Mouse (Mus musculus) hindbrain, embryonic 11.5 days (tissue): Measurements from ENCODE around the gene Trim38. TPM values are rescaled to one million over a fixed set of nuclear protein-coding genes. Genes with fewer than 3 reads are reported as not detected.

ENCODE experiments used
- ATAC-seq: fragments of 200-750 bp; cut with Nextera tagmentation; 2 replicates; pipeline ENCODE4 v1.8.0; 2017; ENCODE audit warnings: mild to moderate bottlenecking, moderate TSS enrichment, moderate library complexity; ENCODE audit not compliant: low FRiP score
- DNase-seq: peaks from one replicate; pipeline ENCODE4 v3.0.0-alpha.2; 2015; ENCODE audit warnings: low spot score
- H3K27ac ChIP-seq: fragments of 300-500 bp; sonication (generic); 2 replicates; pipeline ENCODE4 v1.5.1; 2014; ENCODE audit warnings: mild to moderate bottlenecking, low read depth, low read length
- H3K27me3 ChIP-seq: fragments of 300-500 bp; sonication (generic); 2 replicates; pipeline ENCODE4 v1.6.1; 2014; ENCODE audit warnings: mild to moderate bottlenecking, low read length, moderate library complexity, mixed read lengths; ENCODE audit not compliant: control insufficient read depth, insufficient read depth
- H3K36me3 ChIP-seq: fragments of 300-500 bp; sonication (generic); 2 replicates; pipeline ENCODE4 v1.6.1; 2014; ENCODE audit warnings: mild to moderate bottlenecking, low read length, moderate library complexity, mixed read lengths; ENCODE audit not compliant: control insufficient read depth, insufficient read depth
- H3K4me1 ChIP-seq: fragments of 300-500 bp; sonication (generic); replicated peaks from 2 replicates; pipeline ENCODE4 v1.6.1; 2014; ENCODE audit warnings: low read length, mixed read lengths; ENCODE audit not compliant: control insufficient read depth, insufficient read depth
- H3K4me2 ChIP-seq: fragments of 300-500 bp; sonication (generic); replicated peaks from 2 replicates; pipeline ENCODE4 v1.6.1; 2014; ENCODE audit warnings: mild to moderate bottlenecking, low read depth, low read length
- H3K4me3 ChIP-seq: fragments of 300-500 bp; sonication (generic); 2 replicates; pipeline ENCODE4 v1.5.1; 2014; ENCODE audit warnings: low read depth, low read length
- H3K9ac ChIP-seq: fragments of 300-500 bp; sonication (generic); 2 replicates; pipeline ENCODE4 v1.6.1; 2014; ENCODE audit warnings: low read depth, low read length
- H3K9me3 ChIP-seq: fragments of 300-500 bp; sonication (generic); 2 replicates; pipeline ENCODE4 v1.6.1; 2016; ENCODE audit warnings: low read length; ENCODE audit not compliant: control insufficient read depth
- WGBS: fragments of 180-500 bp; shearing (Covaris S2); extraction: QIAGEN DNeasy Blood & Tissue Kit; methylation state at CpG from one replicate; pipeline ENCODE4 v1.1.7; 2014; 5-methylcytosine and 5-hydroxymethylcytosine counted together
- polyA plus RNA-seq: library from polyadenylated mRNA; unstranded; fragments of >200 nt; fragmentation: Nextera tagmentation; extraction: Ambion mirVana; gene quantifications from 2 replicates; pipeline ENCODE4 v1.2.1, GENCODE M21; 2014

The Trim38 gene
- polyA plus RNA-seq, 1 experiment from 2014 or later = not detected

GRCm38 (mm10) chr13:23763586-23764323 is 6.0 kb upstream of the Trim38 start, which contains the start of gene Hist1h1a:
Gene Hist1h1a, plus strand, starts transcription at chr13:23763666.
- Histone ChIP-seq H3K4me3 (peak within 1 kb of the TSS; percentile 57), H3K4me1 (peaks cover 5% of the 10 kb centered on the region; the same call in 1 of the 2 replicates), H3K36me3 (no peaks in the 10 kb centered on the region), H3K9ac (peak within 1 kb of the TSS; percentile 82), H3K9me3 (no peaks in the 10 kb centered on the region), H3K4me2 (peak within 1 kb of the TSS; percentile 89), H3K27ac (peak within 1 kb of the TSS; percentile 83), H3K27me3 (no peaks in the 10 kb centered on the region)
- DNase-seq = peak; percentile 92
- WGBS = 4% methylated on average over 34 of the region's 34 CpGs
- ATAC-seq = peak; percentile 69

- peak overlapping the region; percentile 57 for H3K4me3 ChIP-seq
Measured at GRCm38 (mm10) chr13:23764324-23765171, 5.2 kb upstream of the Trim38 start.

GRCm38 (mm10) chr13:23765172-23765513 is 4.6 kb upstream of the Trim38 start:
- no peak overlapping the region for H3K4me3 ChIP-seq
- no peak overlapping the region for H3K4me2 ChIP-seq
- ATAC-seq (no peak), DNase-seq (no peak)
- H3K9me3 ChIP-seq = no peaks in the 10 kb centered on the region
- 88% methylated on average over 1 of the region's 1 CpGs for whole genome bisulfite sequencing
- H3K9ac ChIP-seq = no peak overlapping the region
- H3K27me3 ChIP-seq = no peaks in the 10 kb centered on the region
- H3K27ac ChIP-seq = no peak overlapping the region
- H3K36me3 ChIP-seq = no peaks in the 10 kb centered on the region
- H3K4me1 ChIP-seq = peaks cover 3% of the 10 kb centered on the region; the same call in 1 of the 2 replicates

More at GRCm38 (mm10) chr13:23764324-23765171, 5.2 kb upstream of the Trim38 start:
- peak overlapping the region; percentile 82 for H3K9ac ChIP-seq
- H3K36me3 ChIP-seq = no peaks in the 10 kb centered on the region
- whole genome bisulfite sequencing = 35% methylated on average over 12 of the region's 12 CpGs
- H3K27me3 ChIP-seq = no peaks in the 10 kb centered on the region
- peaks cover 5% of the 10 kb centered on the region; the same call in 1 of the 2 replicates for H3K4me1 ChIP-seq
- H3K9me3 ChIP-seq = no peaks in the 10 kb centered on the region
- H3K4me2 ChIP-seq = peak overlapping the region; percentile 89
- H3K27ac ChIP-seq = no peak overlapping the region; the same call in 1 of the 2 replicates
- DNase-seq = no peak
- no peak for ATAC-seq

- no peak overlapping the region for H3K9ac ChIP-seq
- H3K27me3 ChIP-seq = no peaks in the 10 kb centered on the region
Measured at GRCm38 (mm10) chr13:23766772-23767171, 2.9 kb upstream of the Trim38 start.

GRCm38 (mm10) chr13:23768834-23769397 is 797 bp upstream of the Trim38 start:
- H3K36me3 ChIP-seq = no peaks in the 10 kb centered on the region
- no peak for DNase-seq
- H3K27ac ChIP-seq = no peak overlapping the region
- no peak overlapping the region for H3K4me2 ChIP-seq
- ATAC-seq = no peak
- H3K4me1 ChIP-seq = 0 out of 2 replicates have a peak, but pooled peaks cover 3% of the 10 kb centered on the region
- H3K4me3 ChIP-seq = no peak overlapping the region
- 59% methylated on average over 5 of the region's 5 CpGs for WGBS
- no peaks in the 10 kb centered on the region for H3K27me3 ChIP-seq
- H3K9ac ChIP-seq = no peak overlapping the region
- no peaks in the 10 kb centered on the region for H3K9me3 ChIP-seq

More at GRCm38 (mm10) chr13:23766772-23767171, 2.9 kb upstream of the Trim38 start:
- no peaks in the 10 kb centered on the region for H3K9me3 ChIP-seq
- no peak overlapping the region for H3K4me3 ChIP-seq
- ATAC-seq (no peak), DNase-seq (no peak)
- H3K4me1 ChIP-seq = 0 out of 2 replicates have a peak, but pooled peaks cover 3% of the 10 kb centered on the region
- no peak overlapping the region for H3K4me2 ChIP-seq
- no peak overlapping the region for H3K27ac ChIP-seq
- H3K36me3 ChIP-seq = no peaks in the 10 kb centered on the region

- H3K4me1 ChIP-seq = no peaks in the 10 kb centered on the region
- ATAC-seq = peak; percentile 89
- no peak overlapping the region for H3K27ac ChIP-seq
- H3K9ac ChIP-seq = no peak overlapping the region
- DNase-seq = peak; percentile 67
- no peaks in the 10 kb centered on the region for H3K27me3 ChIP-seq
- 25% methylated on average over 21 of the region's 21 CpGs for WGBS
- H3K4me2 ChIP-seq = 0 out of 2 replicates have a peak overlapping the region, but pooled peaks have one; percentile 17
- H3K4me3 ChIP-seq = no peak overlapping the region
- H3K36me3 ChIP-seq = no peaks in the 10 kb centered on the region
- H3K9me3 ChIP-seq = no peaks in the 10 kb centered on the region
Measured at GRCm38 (mm10) chr13:23772561-23773313, 3.0 kb downstream of the Trim38 start.

- DNase-seq = no peak
- Histone ChIP-seq H3K27me3 (no peaks in the 10 kb centered on the region), H3K27ac (no peak overlapping the region), H3K4me1 (no peaks in the 10 kb centered on the region), H3K4me3 (no peak overlapping the region), H3K4me2 (no peak overlapping the region), H3K9ac (no peak overlapping the region), H3K36me3 (no peaks in the 10 kb centered on the region), H3K9me3 (no peaks in the 10 kb centered on the region)
- no peak for ATAC-seq
- WGBS = 95% methylated on average over 7 of the region's 7 CpGs
Measured at GRCm38 (mm10) chr13:23778339-23778738, 8.6 kb downstream of the Trim38 start.

GRCm38 (mm10) chr13:23779025-23779424 is 9.3 kb downstream of the Trim38 start:
- Histone ChIP-seq H3K4me3 (no peak overlapping the region), H3K9ac (no peak overlapping the region), H3K27me3 (no peaks in the 10 kb centered on the region), H3K4me1 (no peaks in the 10 kb centered on the region), H3K36me3 (no peaks in the 10 kb centered on the region), H3K4me2 (no peak overlapping the region), H3K9me3 (no peaks in the 10 kb centered on the region), H3K27ac (no peak overlapping the region)
- DNase-seq (no peak), ATAC-seq (no peak)
- 86% methylated on average over 4 of the region's 4 CpGs for WGBS
